Mouse (Mus musculus) midbrain, embryonic 14.5 days (tissue): ENCODE measurements at regions not wholly inside any gene's neighbourhood (a gene's known extent, or its start where the extent isn't known, plus 50 kb on each side); places are given as distances from the start of the nearest gene placed in this dataset.

Experiments used
- ATAC-seq: fragments of 200-750 bp; cut with Nextera tagmentation; 2 replicates; pipeline ENCODE4 v1.8.0; 2017; ENCODE audit warnings: moderate number of reproducible peaks, moderate library complexity; ENCODE audit not compliant: low FRiP score, low TSS enrichment
- DNase-seq: peaks from one replicate; pipeline ENCODE4 v3.0.0-alpha.2; 2015
- H3K27ac ChIP-seq: fragments of 300-500 bp; sonication (generic); replicated peaks from 2 replicates; pipeline ENCODE4 v1.5.1; 2014; ENCODE audit warnings: mild to moderate bottlenecking, low read depth, low read length, moderate library complexity
- H3K27me3 ChIP-seq: fragments of 300-500 bp; sonication (generic); 2 replicates; pipeline ENCODE4 v1.6.1; 2014; ENCODE audit warnings: low read length, control low read depth, mixed read lengths; ENCODE audit not compliant: control insufficient read depth, insufficient read depth
- H3K36me3 ChIP-seq: fragments of 300-500 bp; sonication (generic); 2 replicates; pipeline ENCODE4 v1.6.1; 2014; ENCODE audit warnings: low read length, control low read depth; ENCODE audit not compliant: control insufficient read depth, insufficient read depth
- H3K4me1 ChIP-seq: fragments of 300-500 bp; sonication (generic); 2 replicates; pipeline ENCODE4 v1.6.1; 2014; ENCODE audit warnings: mild to moderate bottlenecking, antibody characterized with exemption, low read length, control low read depth; ENCODE audit not compliant: control insufficient read depth, insufficient read depth
- H3K4me2 ChIP-seq: fragments of 300-500 bp; sonication (generic); 2 replicates; pipeline ENCODE4 v1.6.1; 2014; ENCODE audit warnings: mild to moderate bottlenecking, low read length, moderate library complexity
- H3K4me3 ChIP-seq: fragments of 300-500 bp; sonication (generic); replicated peaks from 2 replicates; pipeline ENCODE4 v1.5.1; 2014; ENCODE audit warnings: low read depth, low read length
- H3K9ac ChIP-seq: fragments of 300-500 bp; sonication (generic); replicated peaks from 2 replicates; pipeline ENCODE4 v1.6.1; 2014; ENCODE audit warnings: mild to moderate bottlenecking, low read length, moderate library complexity
- H3K9me3 ChIP-seq: fragments of 300-500 bp; sonication (generic); 2 replicates; pipeline ENCODE4 v1.6.1; 2016; ENCODE audit warnings: low read length, control low read depth, mixed read lengths; ENCODE audit not compliant: control insufficient read depth
- WGBS: fragments of 180-500 bp; shearing (Covaris S2); extraction: QIAGEN DNeasy Blood & Tissue Kit; methylation state at CpG from one replicate; pipeline ENCODE4 v1.1.7; 2014; 5-methylcytosine and 5-hydroxymethylcytosine counted together

- Histone ChIP-seq H3K4me1 (no peaks in the 10 kb centered on the region), H3K36me3 (no peaks in the 10 kb centered on the region), H3K9me3 (no peaks in the 10 kb centered on the region), H3K4me3 (no peak overlapping the region), H3K27me3 (no peaks in the 10 kb centered on the region), H3K4me2 (no peak overlapping the region), H3K9ac (no peak overlapping the region), H3K27ac (no peak overlapping the region)
- DNase-seq = no peak
- 82% methylated on average over 3 of the region's 3 CpGs for WGBS
- ATAC-seq = no peak
Measured at GRCm38 (mm10) chr10:100856509-100856908, 266.2 kb downstream of the 1700017N19Rik start.

GRCm38 (mm10) chr10:100865501-100866181, 275.4 kb downstream of the 1700017N19Rik start:
- WGBS = 4% methylated on average over 6 of the region's 6 CpGs
- H3K27ac ChIP-seq = peak overlapping the region; percentile 49; the same call in 1 of the 2 replicates
- H3K4me3 ChIP-seq = peak overlapping the region; percentile 5; the same call in 1 of the 2 replicates
- peaks cover 13% of the 10 kb centered on the region; the same call in 1 of the 2 replicates for H3K4me1 ChIP-seq
- H3K4me2 ChIP-seq = peak overlapping the region; percentile 35
- H3K36me3 ChIP-seq = no peaks in the 10 kb centered on the region
- ATAC-seq (peak; percentile 89), DNase-seq (peak; percentile 89)
- H3K9me3 ChIP-seq = no peaks in the 10 kb centered on the region
- H3K27me3 ChIP-seq = no peaks in the 10 kb centered on the region
- H3K9ac ChIP-seq = peak overlapping the region; percentile 16; the same call in 1 of the 2 replicates

- WGBS = 60% methylated on average over 3 of the region's 3 CpGs
- Histone ChIP-seq H3K4me2 (no peak overlapping the region), H3K36me3 (no peaks in the 10 kb centered on the region), H3K9me3 (no peaks in the 10 kb centered on the region; the same call in 1 of the 2 replicates), H3K27ac (no peak overlapping the region), H3K4me1 (peaks cover 13% of the 10 kb centered on the region; the same call in 1 of the 2 replicates), H3K27me3 (no peaks in the 10 kb centered on the region), H3K9ac (no peak overlapping the region), H3K4me3 (no peak overlapping the region)
- DNase-seq (no peak), ATAC-seq (no peak)
Measured at GRCm38 (mm10) chr10:100868360-100868916, 278.2 kb downstream of the 1700017N19Rik start.

GRCm38 (mm10) chr10:100882584-100882983, 292.3 kb downstream of the 1700017N19Rik start:
- DNase-seq = no peak
- 80% methylated on average over 2 of the region's 2 CpGs for WGBS
- H3K4me2 ChIP-seq = no peak overlapping the region

GRCm38 (mm10) chr10:100922976-100923375, 332.7 kb downstream of the 1700017N19Rik start:
- H3K36me3 ChIP-seq = no peaks in the 10 kb centered on the region
- H3K9me3 ChIP-seq = no peaks in the 10 kb centered on the region
- H3K4me2 ChIP-seq = no peak overlapping the region
- no peaks in the 10 kb centered on the region for H3K27me3 ChIP-seq
- H3K27ac ChIP-seq = no peak overlapping the region
- no peak overlapping the region for H3K4me3 ChIP-seq
- ATAC-seq (no peak), DNase-seq (no peak)
- no peak overlapping the region for H3K9ac ChIP-seq
- 81% methylated on average over 2 of the region's 2 CpGs for WGBS
- H3K4me1 ChIP-seq = no peaks in the 10 kb centered on the region

More at GRCm38 (mm10) chr10:100882584-100882983, 292.3 kb downstream of the 1700017N19Rik start:
- no peaks in the 10 kb centered on the region for H3K27me3 ChIP-seq
- no peaks in the 10 kb centered on the region for H3K9me3 ChIP-seq
- H3K27ac ChIP-seq = no peak overlapping the region
- no peak overlapping the region for H3K9ac ChIP-seq
- H3K4me3 ChIP-seq = no peak overlapping the region
- ATAC-seq = no peak
- H3K4me1 ChIP-seq = no peaks in the 10 kb centered on the region
- no peaks in the 10 kb centered on the region for H3K36me3 ChIP-seq

GRCm38 (mm10) chr10:100927086-100927485, 336.8 kb downstream of the 1700017N19Rik start:
- no peak for ATAC-seq
- Histone ChIP-seq H3K27ac (no peak overlapping the region), H3K4me2 (no peak overlapping the region), H3K9ac (no peak overlapping the region), H3K4me1 (no peaks in the 10 kb centered on the region), H3K9me3 (no peaks in the 10 kb centered on the region), H3K27me3 (no peaks in the 10 kb centered on the region), H3K4me3 (no peak overlapping the region), H3K36me3 (no peaks in the 10 kb centered on the region)
- DNase-seq = peak; percentile 28
- 56% methylated on average over 3 of the region's 3 CpGs for WGBS

- no peaks in the 10 kb centered on the region for H3K9me3 ChIP-seq
- H3K4me1 ChIP-seq = no peaks in the 10 kb centered on the region
- 95% methylated on average over 1 of the region's 1 CpGs for WGBS
- H3K4me2 ChIP-seq = no peak overlapping the region
- no peak overlapping the region for H3K27ac ChIP-seq
- no peaks in the 10 kb centered on the region for H3K36me3 ChIP-seq
- no peak overlapping the region for H3K4me3 ChIP-seq
- ATAC-seq = no peak
- DNase-seq = no peak
- no peaks in the 10 kb centered on the region for H3K27me3 ChIP-seq
- no peak overlapping the region for H3K9ac ChIP-seq
Measured at GRCm38 (mm10) chr10:100931739-100932138, 341.5 kb downstream of the 1700017N19Rik start.

- ATAC-seq (no peak), DNase-seq (no peak)
- 89% methylated on average over 9 of the region's 9 CpGs for WGBS
- no peak overlapping the region for H3K4me3 ChIP-seq
- no peak overlapping the region for H3K4me2 ChIP-seq
- H3K27me3 ChIP-seq = no peaks in the 10 kb centered on the region
- H3K9ac ChIP-seq = no peak overlapping the region
- H3K4me1 ChIP-seq = no peaks in the 10 kb centered on the region
- no peaks in the 10 kb centered on the region for H3K36me3 ChIP-seq
- no peaks in the 10 kb centered on the region for H3K9me3 ChIP-seq
- H3K27ac ChIP-seq = no peak overlapping the region
Measured at GRCm38 (mm10) chr10:100958371-100958770, 368.1 kb downstream of the 1700017N19Rik start.

GRCm38 (mm10) chr10:101003469-101003868, 413.2 kb downstream of the 1700017N19Rik start:
- no peak overlapping the region for H3K27ac ChIP-seq
- H3K27me3 ChIP-seq = no peaks in the 10 kb centered on the region
- H3K36me3 ChIP-seq = no peaks in the 10 kb centered on the region
- H3K4me1 ChIP-seq = no peaks in the 10 kb centered on the region
- ATAC-seq = no peak
- H3K9ac ChIP-seq = no peak overlapping the region
- H3K4me3 ChIP-seq = no peak overlapping the region
- no peak for DNase-seq
- WGBS = 62% methylated on average over 2 of the region's 2 CpGs
- H3K4me2 ChIP-seq = no peak overlapping the region
- no peaks in the 10 kb centered on the region for H3K9me3 ChIP-seq
